Mouse (Mus musculus) lung, postnatal 4 days (tissue): ENCODE data around the gene Bco1.

Source experiments
- DNase-seq, 2 experiments: peaks; one replicate each; pipeline ENCODE4 v3.0.0; 2021

Bco1 gene

DNA sequence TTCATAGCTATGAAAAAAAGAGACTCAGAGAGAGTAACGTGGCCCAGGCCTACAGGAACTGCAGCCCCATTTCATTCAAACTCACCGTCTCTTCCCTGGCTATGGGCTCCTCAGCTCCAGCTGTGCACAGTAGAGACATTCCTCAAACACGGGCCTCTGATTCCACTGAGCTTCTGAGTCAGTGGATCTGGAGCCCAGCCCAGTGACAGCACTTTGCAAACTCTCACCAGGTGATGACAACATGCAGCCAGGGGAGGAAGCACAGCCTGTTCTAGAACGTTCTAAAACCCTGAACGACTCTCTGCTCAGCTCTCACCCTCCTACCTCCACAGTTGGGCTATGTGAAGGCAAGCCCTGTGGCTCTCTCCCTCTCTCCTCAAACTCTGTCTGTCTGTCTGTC, 1.6 kb upstream of the Bco1 start:
- DNase-seq, result no peak

- no peak for DNase-seq
Observed at GRCm38 (mm10) chr8:117097051-117097563, 1.5 kb downstream of the Bco1 start.

- peak; percentile 40 to 53 for DNase-seq
Observed at GRCm38 (mm10) chr8:117097564-117098191, 2.0 kb downstream of the Bco1 start.

DNA sequence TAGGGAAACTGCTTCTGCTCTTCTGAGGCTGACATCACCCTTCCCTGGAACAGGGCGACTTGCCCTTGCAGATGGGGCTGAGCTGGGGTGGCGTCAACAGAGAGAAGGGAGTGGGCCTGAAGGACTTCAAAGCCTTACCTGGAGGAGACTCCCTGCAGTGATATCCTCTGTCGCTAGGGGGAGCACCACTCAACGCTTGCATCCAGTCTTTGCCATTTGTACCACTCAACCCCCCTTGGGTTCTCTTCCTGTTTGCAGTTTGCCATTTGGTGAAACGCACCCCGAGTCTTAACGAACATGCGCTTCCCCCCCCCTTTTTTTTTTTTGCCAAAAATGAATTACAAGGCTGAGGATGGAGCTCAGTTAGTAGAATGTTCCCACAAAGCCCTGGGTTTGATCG, 11.9 kb downstream of the Bco1 start:
- peak; percentile 56 to 75 for DNase-seq

GRCm38 (mm10) chr8:117109018-117109711, 13.5 kb downstream of the Bco1 start:
- no peak for DNase-seq

GRCm38 (mm10) chr8:117109801-117110390, 14.2 kb downstream of the Bco1 start:
- peak; percentile 55 to 79 for DNase-seq

GRCm38 (mm10) chr8:117111641-117112040, 16.0 kb downstream of the Bco1 start:
- DNase-seq, result peak; percentile 45 to 73

DNA sequence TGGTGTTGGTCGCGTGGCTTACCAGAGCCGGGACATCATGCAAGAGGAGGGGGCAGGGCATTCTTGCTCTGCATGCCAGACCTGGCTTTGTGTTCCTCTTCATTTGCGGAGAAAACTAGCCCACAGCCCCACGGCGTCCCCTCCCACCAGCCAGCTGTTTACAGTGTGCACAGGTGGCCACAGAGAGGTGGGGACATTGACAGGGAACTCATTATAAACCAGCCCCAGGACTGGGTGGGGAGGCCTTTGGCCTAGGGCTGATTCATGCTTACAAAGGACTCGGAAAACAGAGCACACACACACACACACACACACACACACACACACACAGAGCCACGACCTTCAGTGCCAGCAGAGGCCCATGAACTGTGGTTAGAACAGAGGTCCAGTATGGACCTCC, 16.6 kb downstream of the Bco1 start:
- DNase-seq, result no peak

GRCm38 (mm10) chr8:117115094-117115493, 19.4 kb downstream of the Bco1 start:
- no peak for DNase-seq

DNA sequence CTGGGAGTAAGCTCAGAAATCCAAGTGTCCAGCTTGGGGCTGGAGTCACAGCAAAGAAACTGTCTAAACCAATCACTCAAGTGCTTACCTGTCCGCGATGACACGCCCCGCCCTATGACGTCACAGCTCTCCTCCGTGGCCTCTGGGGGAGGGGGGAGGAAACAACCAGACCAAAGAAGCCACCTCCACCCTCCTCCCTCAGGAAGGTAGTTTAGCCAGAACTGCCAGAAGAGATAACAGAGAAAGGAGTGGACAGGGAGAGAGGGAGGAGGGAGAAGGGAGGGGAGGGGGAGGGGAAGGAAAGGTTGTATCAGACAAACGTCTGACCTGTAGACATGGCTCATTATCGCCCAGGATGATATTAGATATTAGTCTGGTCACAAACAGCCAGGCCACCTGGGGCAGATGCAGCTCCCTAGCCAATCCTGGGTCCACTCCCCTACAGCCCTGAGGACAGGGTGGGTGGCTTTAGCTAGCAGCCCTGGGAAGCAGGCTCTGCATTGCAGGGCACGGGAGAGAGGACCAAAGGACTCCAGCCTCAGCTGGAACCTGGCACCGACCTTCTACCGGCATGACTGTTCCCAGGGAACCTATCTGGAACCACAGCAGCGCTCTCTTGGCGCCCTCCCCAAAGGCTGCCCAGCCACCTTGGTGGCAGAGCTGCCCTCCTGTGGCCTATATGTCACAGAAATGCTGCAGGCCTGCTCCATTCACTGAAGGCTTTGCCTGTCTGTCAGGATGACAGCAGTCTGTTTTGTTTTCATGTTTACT, 20.2 kb downstream of the Bco1 start:
- DNase-seq, result peak; percentile 62 to 64

DNA sequence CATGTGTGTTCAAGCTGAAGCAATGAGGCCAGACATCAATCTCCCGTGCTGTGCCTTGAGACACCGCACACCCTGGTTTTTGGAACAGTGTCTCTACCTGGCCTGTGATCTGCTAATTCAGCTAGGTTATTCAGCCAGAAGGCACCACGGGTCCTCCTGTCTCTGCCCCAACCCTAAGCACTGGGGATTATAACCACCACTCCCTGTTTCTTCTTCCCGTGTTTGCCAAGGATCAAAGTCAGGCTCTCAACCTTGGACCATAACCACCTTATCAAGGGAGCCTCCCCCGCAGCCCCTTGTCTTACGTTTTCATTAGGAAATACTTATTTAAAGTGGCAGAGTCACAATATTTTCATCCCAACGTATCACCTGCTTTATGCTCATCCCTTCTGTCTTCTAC, 20.9 kb downstream of the Bco1 start:
- no peak for DNase-seq

- DNase-seq, result no peak
Observed at GRCm38 (mm10) chr8:117118409-117118808, 22.8 kb downstream of the Bco1 start.

DNA sequence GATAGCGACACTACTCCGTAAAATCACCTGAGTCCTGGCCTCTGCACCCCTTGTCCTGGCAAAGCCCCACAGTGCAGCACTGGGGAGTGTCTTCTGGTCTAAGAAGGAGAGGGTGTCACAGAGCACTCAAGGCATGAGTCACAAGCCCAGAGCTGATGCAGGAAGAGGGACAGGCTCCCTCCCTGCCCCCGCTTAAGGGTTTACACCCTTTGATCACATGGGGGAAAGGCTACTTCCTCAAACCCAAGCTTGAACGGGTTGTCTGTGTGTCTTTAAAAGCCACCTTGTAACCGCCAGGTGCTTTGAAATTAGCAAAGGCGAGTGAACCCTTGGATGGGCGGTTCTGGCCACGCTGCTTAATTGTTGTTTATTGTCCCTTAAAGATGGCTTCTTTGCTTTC, 25.6 kb downstream of the Bco1 start:
- peak in 1 of 2 experiments; percentile 33 for DNase-seq

GRCm38 (mm10) chr8:117123850-117124633, 28.4 kb downstream of the Bco1 start:
- no peak for DNase-seq

GRCm38 (mm10) chr8:117125854-117126253, 30.2 kb downstream of the Bco1 start:
- no peak for DNase-seq

DNA sequence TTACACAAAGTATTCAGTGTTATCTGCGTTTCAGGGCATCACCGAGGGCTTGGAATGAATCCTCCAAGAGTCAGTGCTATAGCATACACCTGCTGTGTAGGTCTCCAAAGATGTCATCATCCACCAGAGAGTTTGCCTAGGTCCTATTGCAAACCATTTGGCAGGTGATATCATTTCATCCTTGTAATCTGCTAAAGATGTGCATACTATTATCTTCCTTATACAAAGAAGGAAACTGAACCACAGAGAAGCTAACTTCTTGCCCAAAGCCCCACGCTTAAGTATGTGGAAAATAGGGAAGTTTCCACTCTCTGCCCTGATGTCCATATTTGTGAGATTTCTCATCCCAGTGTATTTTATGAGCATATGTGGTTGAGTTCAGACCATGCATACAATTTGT, 30.8 kb downstream of the Bco1 start:
- no peak for DNase-seq

DNA sequence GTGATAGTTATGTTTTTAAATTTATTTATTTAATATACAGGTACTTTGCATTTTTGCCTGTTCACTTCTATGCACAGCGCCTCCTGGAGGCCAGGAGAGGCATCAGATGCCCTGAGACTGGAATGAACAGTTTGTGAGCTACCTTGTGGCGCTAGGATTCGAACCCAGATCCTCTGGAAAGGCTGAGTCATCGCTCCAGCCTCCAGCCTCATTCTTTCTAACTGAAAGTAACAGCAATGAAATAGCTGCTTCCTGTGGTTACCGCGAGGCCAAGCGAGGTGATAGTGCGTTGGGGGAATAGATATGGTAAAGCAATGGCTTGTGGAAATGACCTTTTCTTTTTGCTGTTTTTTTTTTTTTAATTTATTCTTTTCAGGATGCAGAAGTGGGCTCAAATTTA, 31.4 kb downstream of the Bco1 start:
- no peak for DNase-seq

- DNase-seq, result no peak
Observed at GRCm38 (mm10) chr8:117133702-117134101, 38.0 kb downstream of the Bco1 start.

DNA sequence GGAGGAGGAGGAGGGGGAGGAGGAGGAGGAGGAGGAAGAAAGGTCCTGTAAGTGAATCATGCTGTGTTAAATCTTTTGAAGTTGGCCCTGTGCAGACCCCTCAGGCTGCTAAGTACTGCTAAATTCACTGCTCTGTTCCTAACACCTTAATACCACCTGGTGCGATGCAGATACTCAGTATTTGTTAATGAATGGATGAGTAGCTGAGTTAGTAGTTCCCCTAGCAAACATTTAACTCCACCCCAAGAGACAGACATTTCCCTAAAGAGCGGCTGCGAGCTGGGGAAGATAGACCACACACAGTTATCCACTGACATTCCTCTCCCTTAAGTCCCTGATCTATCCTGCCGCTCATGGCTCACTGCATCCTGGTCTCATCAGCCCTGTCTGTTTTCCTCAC, 40.7 kb downstream of the Bco1 start:
- no peak for DNase-seq

- DNase-seq, result no peak
Observed at GRCm38 (mm10) chr8:117136763-117137162, 41.1 kb downstream of the Bco1 start.

GRCm38 (mm10) chr8:117137357-117137756, 41.7 kb downstream of the Bco1 start:
- no peak for DNase-seq

DNA sequence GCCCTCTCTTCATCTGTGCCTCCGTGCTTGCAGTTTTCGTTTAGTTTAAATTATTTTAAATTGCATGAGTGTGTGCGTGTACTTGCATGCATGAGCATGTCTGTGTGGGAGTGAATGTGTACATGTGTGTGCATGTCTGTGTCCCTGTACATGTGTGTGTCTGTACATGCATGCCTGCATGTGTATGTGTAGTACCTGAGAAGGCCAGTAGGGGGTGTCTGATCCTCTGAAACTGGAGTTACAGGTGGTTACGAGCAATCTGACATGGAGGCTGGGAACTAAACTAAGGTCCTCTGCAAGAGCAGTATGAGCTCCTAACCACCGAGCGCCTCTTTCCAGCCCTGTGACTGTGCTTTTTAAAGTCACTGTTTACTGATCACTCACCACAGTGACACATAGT, 52.9 kb downstream of the Bco1 start:
- no peak for DNase-seq

- DNase-seq, result no peak
Observed at GRCm38 (mm10) chr8:117156149-117156548, 60.5 kb downstream of the Bco1 start.
